Mouse (Mus musculus): ENCODE data around the gene Ppig.
"Not testable (repeated sequence)": the region's sequence is repeated elsewhere in the genome, so short reads cannot be mapped to it uniquely, and the experiment has no call there.

Ppig gene

DNA sequence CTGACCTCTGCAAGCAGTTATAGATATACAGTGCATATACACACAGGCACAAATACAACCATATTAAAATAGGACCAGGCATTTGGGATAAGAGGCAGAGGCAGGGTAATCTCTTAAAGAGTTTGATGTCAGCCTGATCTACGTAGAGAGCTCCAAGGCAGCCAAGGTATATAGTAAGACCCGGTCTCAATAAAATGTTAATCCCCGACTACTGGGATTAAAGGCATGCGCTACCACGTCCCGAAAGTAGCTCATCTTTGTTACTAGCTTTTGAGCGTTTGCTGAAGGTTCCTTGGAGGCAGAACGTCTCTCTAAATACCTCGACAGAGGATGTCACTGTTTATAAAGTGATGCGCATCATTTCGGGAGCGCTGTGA lies at the start of gene Ppig:
TSS of gene Ppig (plus strand) at position 273 of the 377 bp plus-strand sequence.
- no peak for DNase-seq (ENCODE audit: low read depth, low spot score)

- DNase-seq (ENCODE audit: low read depth, low spot score), result no peak
These were observed 48.6 kb upstream of the Ppig start for GRCm38 (mm10) chr2:69673723-69674122.

DNA sequence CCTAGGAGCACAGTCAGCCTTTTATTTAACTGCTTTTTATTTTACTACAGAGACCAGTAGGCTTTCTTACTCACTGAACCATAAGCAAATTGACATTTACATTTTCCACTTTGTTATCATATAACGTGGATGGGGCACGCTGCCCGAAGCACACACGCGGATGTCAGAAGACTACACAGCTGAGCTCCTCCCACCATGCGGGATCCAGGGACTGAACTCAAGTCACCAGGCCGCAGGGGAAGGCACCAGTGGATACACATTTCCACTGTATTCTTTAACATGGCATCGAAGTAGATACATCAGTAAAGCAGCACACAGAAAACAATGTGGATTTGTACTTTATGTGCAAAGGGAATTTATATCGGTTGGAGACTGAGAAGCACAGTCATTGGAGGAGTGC lies 47.1 kb upstream of the Ppig start:
- no peak for DNase-seq (ENCODE audit: low read depth, low spot score)

DNA sequence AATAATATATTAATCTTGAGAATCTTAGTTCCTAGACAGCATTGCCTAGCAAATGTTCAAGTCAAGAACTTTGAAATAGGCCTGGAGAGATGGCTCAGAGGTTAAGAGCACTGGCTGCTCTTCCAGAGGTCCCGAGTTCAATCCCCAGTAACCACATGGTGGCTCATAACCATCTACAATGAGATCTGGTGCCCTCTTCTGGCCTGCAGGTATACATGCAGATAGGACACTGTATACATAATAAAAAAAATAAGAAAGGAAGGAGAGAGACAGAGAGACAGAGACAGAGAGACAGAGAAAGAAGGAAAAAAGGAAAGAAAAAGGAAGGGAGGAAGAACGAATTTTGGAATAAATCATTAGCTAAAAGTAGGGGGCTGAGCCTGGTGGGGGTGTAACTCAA lies 45.6 kb upstream of the Ppig start:
- no peak for DNase-seq (ENCODE audit: low read depth, low spot score)

GRCm38 (mm10) chr2:69677215-69677614 lies 45.1 kb upstream of the Ppig start:
- DNase-seq (ENCODE audit: low read depth, low spot score), result not testable (repeated sequence)

DNA sequence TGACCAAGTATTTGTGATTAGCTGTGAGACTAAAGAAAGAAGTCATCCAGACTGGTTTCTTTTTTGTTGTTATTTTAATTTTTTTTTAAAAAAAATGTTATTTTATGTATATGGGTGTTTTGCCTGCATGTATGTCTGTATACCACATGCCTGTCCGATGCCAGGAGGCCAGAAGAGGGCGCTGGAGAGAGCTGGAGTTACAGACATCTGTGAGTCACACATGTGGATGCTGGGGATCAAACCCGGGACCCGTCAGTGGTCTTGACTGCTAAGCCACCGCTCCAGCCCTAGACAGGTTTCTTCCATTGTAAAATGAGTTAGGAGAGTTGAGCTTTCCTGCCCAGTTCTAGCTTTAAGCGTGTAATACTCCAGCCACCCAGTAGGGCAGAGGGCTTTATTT lies 42.4 kb upstream of the Ppig start:
- DNase-seq (ENCODE audit: low read depth, low spot score), result no peak

GRCm38 (mm10) chr2:69681931-69682330 lies 40.4 kb upstream of the Ppig start:
- DNase-seq (ENCODE audit: low read depth, low spot score), result no peak

DNA sequence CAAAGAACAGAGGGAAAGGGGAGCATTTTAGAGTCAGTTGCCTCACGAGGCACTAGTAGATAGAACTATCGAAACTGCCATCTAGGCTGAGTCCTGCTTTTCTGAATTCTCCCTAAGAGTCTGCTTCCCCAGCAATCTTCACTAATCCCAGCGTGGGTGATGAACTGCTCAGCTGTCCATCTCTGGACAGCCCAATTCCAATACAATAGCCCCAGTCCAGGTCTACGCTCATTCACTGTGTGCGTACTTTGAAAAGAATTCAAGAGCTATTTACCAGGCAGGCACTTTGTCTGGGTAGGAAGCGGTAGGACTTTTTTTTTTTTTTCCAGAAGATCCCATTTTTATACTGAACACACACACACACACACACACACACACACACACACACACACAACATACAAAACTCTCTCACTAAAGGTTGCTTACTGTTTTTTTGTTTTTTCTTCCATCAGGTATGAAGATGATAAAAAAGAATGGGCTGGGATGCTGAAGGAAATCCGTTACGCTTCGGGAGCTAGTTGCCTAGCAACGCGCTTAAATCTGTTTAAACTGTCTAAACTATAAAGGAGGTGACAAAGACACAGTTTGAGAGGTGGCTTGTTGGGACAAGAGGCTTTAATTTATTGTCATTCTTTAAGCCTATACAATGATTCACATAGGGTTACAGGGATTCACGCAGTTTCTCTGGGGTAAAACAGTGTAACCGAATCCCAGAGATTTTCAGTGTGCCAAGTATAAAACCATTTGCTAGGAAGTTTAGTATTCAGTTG lies 39.1 kb upstream of the Ppig start:
- no peak for DNase-seq (ENCODE audit: low read depth, low spot score)

GRCm38 (mm10) chr2:69684488-69684887 lies 37.9 kb upstream of the Ppig start:
- no peak for DNase-seq (ENCODE audit: low read depth, low spot score)

- DNase-seq (ENCODE audit: low read depth, low spot score), result no peak
These were observed 32.1 kb upstream of the Ppig start for GRCm38 (mm10) chr2:69690214-69690613.

- DNase-seq (ENCODE audit: low read depth, low spot score), result no peak
These were observed 31.5 kb upstream of the Ppig start for GRCm38 (mm10) chr2:69690843-69691242.

DNA sequence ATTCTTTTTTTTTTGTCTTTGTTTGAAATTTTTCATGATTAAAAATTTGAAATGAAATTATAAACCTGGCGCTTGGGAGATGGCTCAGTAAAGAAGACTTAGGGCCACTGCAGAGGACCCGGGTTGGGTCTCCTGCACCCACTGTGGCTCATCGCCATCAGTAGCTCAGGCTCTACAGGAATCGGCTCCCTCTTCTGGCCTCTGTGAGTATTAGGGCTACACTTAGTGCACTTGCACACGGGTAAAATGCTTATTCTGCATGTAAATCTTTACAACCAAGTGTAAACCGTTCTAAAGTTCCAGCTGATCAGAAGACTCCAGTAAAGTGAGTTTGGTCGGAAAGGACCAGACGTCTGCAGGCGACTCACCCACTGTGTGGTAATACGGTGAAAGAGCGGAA lies 28.8 kb upstream of the Ppig start:
- no peak for DNase-seq (ENCODE audit: low read depth, low spot score)

- DNase-seq (ENCODE audit: low read depth, low spot score), result no peak
These were observed 21.9 kb upstream of the Ppig start for GRCm38 (mm10) chr2:69700446-69700845.

DNA sequence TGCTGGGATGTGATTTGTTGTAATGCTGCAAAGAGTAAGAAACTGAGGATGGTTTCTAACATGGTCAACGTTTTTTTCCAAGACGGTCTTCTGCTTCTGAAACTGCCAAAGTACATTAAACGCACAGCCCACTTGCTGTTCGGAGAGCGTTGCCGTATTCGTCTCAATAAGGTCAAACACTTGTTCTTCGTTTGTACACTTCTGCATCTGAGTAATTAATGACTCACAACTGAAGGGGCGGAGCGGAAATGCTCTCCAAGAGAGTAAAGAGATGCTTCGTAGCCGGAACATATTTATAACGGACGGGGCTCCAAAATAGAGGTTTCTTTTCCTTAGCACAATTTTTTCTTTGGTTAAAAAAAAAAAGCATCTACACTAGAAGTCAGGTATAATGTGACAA lies 10.2 kb upstream of the Ppig start:
- DNase-seq (ENCODE audit: low read depth, low spot score), result no peak

- DNase-seq (ENCODE audit: low read depth, low spot score), result peak; percentile 72
These were observed 9.2 kb upstream of the Ppig start, which contains the start of gene Fastkd1 for GRCm38 (mm10) chr2:69712981-69713625. Fastkd1 (minus strand) TSS chr2:69713516.

GRCm38 (mm10) chr2:69713626-69714014 lies 8.7 kb upstream of the Ppig start:
- no peak for DNase-seq (ENCODE audit: low read depth, low spot score)

- DNase-seq (ENCODE audit: low read depth, low spot score), result no peak
These were observed 8.2 kb upstream of the Ppig start for GRCm38 (mm10) chr2:69714126-69714525.

GRCm38 (mm10) chr2:69716483-69716882 lies 5.9 kb upstream of the Ppig start:
- DNase-seq (ENCODE audit: low read depth, low spot score), result no peak

- no peak for DNase-seq (ENCODE audit: low read depth, low spot score)
These were observed 3.2 kb upstream of the Ppig start for GRCm38 (mm10) chr2:69719121-69719520.

- peak; percentile 92 for DNase-seq (ENCODE audit: low read depth, low spot score)
These were observed 539 bp downstream of the Ppig start for GRCm38 (mm10) chr2:69722650-69723518.

- no peak for DNase-seq (ENCODE audit: low read depth, low spot score)
These were observed 1.1 kb downstream of the Ppig start for GRCm38 (mm10) chr2:69723519-69723825.

- no peak for DNase-seq (ENCODE audit: low read depth, low spot score)
These were observed 22.7 kb downstream of the Ppig start for GRCm38 (mm10) chr2:69745091-69745490.

DNA sequence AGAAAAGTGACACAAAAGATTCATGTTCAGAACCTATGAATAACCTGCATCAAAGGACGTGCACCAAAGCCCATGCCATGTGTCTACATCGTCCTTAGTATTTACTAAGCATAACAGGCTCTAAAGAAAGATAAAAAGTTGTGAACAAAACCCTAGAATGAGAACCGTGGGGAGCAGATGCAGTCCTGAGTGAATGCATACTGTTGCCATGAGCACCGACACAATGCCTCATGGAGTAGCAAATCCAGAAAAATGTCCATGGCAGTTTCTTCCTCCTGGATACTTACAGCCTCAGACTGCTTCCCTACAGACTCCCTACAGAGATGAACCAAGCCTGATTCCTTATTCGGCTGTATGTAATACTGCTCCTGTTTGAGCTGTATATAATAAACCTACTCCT lies 38.6 kb downstream of the Ppig start:
- no peak for DNase-seq (ENCODE audit: low read depth, low spot score)

Data from retina, postnatal 7 days (tissue).